Mouse (Mus musculus) gastrocnemius, postnatal 10 days (tissue): Measurements from ENCODE around the gene Axdnd1. TPM values are rescaled to one million over a fixed set of nuclear protein-coding genes. Genes with fewer than 3 reads are reported as not detected.
"Not testable (repeated sequence)": the region's sequence is repeated elsewhere in the genome, so short reads cannot be mapped to it uniquely, and the experiment has no call there.

Source experiments
- DNase-seq: peaks from one replicate; pipeline ENCODE4 v3.0.0; 2021; ENCODE audit warnings: mixed read lengths
- total RNA-seq, 2 experiments: library from RNA; stranded (reverse); gene quantifications; 2 replicates each; pipeline ENCODE4 v1.2.3; 2021

Axdnd1 gene
- total RNA-seq, 2 experiments from 2014 or later: 0.16 TPM; not detected in 1

GRCm38 (mm10) chr1:156340847-156341246 is 80.1 kb downstream of the Axdnd1 start:
- DNase-seq: no peak

DNA sequence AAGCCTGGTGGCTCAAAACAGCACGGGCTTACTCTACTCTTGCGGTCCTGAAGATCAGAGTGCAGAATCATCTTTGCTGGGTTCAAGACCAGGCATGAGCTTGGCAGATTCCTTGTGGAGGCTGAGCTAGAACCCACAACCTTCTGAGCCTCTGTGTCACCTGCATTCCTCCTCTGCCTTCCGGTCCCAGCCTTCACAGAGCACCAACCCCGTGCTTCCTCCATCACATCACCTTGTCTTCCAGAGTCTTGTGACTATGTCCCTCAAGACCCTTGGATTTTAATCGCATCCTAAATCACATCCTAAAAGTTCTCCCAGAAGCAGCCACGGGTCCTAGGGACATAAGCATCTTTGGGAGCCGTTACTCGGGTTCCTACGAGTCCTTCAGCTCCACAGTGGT is 97.8 kb downstream of the Axdnd1 start:
- DNase-seq: no peak

DNA sequence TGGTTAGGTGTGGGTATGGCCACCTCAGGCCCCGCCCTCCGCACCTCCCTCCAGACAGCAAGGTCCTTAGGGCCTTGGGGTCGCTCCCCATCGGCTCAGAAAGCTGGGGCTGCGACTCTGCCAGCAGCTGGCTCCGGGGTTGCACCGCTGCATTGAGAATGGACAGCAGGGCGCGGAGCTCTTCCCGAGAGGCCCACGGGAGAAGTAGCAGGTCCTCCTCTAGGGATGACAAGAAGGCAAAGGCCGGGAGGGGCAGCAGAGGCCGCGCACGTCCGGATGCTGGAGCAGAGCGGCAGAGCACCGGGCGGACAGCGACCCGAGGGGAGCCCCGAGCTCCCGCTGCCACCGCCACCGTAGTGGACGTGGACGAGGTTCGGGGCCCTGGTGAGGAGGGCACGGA is 110.3 kb downstream of the Axdnd1 start, which contains the start of gene Nphs2:
Gene Nphs2 (plus strand): TSS at position 98 of the 400 bp plus-strand sequence.
- DNase-seq: peak; percentile 9

GRCm38 (mm10) chr1:156308595-156308994 is 112.4 kb downstream of the Axdnd1 start:
- DNase-seq: no peak

- peak; percentile 26 for DNase-seq
Measured at GRCm38 (mm10) chr1:156302911-156303749, 117.8 kb downstream of the Axdnd1 start, which contains the start of gene Tdrd5. TSS of gene Tdrd5 (minus strand) at chr1:156303664.

DNA sequence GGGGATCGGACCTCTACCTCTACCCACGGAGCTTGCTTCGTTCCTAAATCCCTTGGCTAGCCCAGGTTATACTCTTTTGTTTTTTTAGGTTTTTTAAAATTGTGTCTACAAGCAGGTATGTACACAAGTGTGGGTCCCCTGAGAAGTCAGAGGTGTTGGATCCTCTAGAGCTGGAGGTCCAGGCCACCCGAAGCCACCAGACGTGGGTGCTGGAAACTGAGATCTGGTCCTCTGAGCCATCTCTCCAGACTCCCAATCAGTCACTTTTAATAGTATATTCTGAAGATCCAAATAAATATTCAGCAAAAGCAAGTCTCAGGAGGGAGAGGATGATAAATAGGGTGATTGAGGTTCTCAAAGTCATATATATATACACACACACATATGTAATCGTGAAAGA is 130.9 kb downstream of the Axdnd1 start:
- DNase-seq: no peak

DNA sequence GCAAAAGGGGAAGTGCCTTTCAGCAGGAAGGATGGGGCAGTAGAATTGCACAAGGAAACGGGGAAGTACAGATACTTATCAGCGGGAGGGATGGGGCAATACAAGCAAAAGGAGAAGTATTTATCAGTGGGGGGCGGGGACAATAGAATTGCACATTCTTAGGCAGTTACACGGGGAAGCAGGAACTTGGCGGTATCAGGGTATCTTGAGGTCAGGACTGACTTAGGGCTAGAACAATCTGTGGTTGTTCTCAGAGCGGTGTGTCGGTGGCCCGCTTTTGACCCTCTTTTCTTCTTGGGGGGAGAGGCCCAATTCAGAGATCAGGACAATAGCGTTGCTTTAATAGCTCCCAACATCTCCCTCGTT is 131.8 kb downstream of the Axdnd1 start:
- DNase-seq: not testable (repeated sequence)

DNA sequence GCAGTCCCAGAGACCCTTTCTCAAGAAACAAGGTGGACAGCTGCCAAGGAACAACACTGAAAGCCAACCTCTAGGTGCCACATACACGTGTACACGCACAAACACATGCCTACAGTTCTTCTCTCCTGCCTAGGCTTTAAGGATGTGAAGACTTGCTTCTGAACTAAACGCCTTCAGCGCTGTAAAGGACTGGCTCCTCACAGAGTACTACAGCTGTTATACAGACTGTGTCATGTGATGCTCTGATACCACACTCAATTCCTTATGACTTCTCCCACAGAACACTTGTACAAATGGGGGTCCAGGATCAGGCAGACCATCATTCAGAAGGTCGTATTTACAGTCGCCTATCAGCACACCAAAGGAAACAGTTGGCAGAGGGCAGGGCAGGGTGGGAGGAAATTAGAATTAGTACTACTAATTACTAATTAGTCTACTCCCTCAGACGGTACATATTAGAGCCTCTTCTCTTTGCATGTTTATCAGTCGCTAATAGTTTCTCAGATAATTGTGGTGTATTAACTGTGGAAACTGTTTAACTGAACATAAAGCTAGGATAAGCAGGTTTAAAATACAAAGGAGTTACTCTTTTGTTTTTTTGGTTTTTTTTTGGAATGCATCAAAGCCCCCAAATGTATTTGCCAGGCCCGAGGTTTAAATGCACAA is 132.3 kb downstream of the Axdnd1 start:
- no peak for DNase-seq

- DNase-seq: no peak
Measured at GRCm38 (mm10) chr1:156285541-156285896, 135.4 kb downstream of the Axdnd1 start.

DNA sequence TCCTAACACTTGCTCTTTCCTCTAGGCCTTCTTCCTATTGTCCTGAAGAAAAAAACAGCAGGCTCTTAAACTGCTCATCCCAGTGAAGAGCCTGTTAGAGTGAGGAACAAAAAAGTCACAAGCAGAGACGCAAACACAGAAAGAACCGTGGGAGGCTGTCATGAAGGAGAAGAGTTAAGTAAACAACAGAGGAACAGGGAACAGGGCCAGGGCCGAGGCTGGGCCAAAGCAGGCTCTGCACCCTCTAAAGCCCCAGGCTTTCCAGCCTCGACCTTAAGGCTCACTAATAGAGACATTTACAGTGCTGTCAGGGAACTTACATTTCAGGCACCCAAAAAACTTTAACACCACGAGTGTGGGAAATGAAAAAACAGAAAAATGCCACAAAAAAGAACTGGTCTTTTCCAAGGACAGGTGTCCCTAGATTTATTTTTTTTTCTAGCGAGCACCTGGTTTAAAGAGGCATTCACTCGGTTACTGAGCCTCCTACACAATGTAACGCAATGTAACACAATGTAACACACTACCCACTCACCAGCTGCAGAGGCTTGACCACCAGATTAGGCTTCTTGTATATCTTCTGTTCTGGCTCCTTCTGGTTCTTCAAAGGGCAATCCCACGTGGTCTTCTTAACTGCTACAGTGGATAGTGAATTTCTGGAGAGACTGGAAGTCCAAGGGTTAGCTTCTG is 136.0 kb downstream of the Axdnd1 start:
- no peak for DNase-seq

- no peak for DNase-seq
Measured at GRCm38 (mm10) chr1:156284207-156284606, 136.8 kb downstream of the Axdnd1 start.

DNA sequence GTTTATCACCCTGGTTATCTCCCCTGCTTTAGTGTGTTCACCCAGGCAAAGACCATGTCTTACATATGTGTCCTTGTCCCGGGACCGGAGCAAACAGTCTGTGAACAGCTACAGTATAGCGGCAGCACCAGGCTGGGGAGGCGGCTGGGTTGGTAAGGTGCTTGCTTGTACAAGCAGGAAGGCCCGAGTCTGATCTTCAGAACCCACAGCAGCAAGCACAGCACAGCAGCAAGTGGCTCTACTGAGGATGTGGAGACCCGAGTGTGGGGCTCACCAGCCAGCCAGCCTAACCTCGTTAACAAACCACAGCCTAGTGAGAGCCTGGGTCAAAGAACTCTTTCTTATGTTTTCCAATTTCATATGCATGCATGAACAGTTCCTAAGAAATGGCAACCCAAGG is 140.8 kb downstream of the Axdnd1 start:
- no peak for DNase-seq

DNA sequence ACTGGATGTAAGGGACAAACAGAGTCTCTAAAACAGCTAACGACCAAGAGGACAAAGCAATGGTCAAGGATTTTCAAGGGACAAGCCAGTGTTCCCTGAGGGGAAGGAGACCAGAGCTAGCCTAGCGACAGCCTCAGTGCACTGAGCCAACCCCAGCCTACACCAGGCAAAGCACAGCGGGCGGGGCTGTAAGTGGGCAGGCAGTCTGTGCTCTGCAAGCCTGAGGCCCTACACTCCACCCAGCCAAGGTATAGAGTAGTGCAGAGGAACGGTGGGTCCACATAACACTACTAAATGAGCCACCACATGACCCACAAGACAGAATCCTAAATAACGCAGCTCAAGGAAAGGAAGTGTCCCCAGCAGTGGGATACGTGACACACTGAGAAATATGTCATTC is 147.3 kb downstream of the Axdnd1 start:
- DNase-seq: no peak

Other genes starting within 250 kb of the Axdnd1 start
- under 1 TPM; 0.05 to 0.07 TPM for gene Fam163a, start 216.1 kb downstream of the Axdnd1 start, total RNA-seq
- not detected for gene Tdrd5, start 117.5 kb downstream of the Axdnd1 start, total RNA-seq
- gene Nphs2, start 110.4 kb downstream of the Axdnd1 start, total RNA-seq: not detected
- 100 to 1,000 TPM; 595 to 608 TPM for gene Gm2000, start 55.1 kb downstream of the Axdnd1 start, total RNA-seq
- 10 to 100 TPM; 12.2 to 17.5 TPM for gene Soat1, start 53.2 kb upstream of the Axdnd1 start, total RNA-seq
- 10 to 100 TPM; 34.7 to 35.3 TPM for gene Gm10031, start 102.9 kb upstream of the Axdnd1 start, total RNA-seq
- 10 to 100 TPM; 16.1 to 18.7 TPM for gene Abl2, start 137.6 kb upstream of the Axdnd1 start, total RNA-seq